Mouse (Mus musculus): ENCODE results near the gene Gnb1. TPM values are rescaled to one million over a fixed set of nuclear protein-coding genes. Genes with fewer than 3 reads are reported as not detected.
A peak's percentile ranks its signal among the peaks of the same experiment; 100 is the strongest.

Gene Gnb1
- total RNA-seq, 2 experiments from 2014 or later = 991 to 1,025 TPM

DNA sequence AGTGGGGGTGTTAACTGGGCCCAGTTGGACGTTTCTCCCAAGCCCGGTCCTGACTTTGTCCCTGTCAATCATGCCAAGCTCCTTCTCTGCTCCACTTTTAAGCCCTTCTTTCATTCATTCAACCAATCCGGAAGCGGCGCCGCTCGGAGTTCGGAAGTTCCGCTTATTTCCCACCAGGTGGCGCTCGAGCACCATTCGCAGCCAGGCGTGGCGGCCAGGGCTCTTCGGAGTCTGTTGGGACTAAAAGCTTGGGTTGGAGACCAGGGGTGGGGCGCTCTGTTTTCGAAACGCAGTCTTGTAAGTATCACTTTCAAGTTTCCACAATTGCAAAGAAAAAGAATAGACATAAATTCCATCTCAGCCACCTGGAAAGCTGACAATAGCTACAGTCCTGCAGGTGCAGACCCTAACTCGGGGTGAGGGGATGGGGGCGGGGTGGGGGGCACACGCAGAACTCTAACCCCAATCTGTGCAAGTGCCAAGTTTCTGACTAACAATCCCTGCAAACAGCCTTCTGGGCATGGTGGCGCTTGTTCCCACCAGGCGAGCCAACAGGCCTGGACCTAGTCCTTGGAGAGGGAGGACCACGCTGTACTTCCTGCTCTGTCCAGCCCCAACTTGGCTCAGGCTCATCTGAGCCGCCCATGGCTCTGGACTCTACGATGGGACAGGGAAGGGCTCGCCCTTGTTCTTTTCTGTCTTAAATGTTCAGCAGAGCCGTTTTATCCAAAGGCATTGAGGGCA lies 9.6 kb upstream of the Gnb1 start:
- intact Hi-C loops (cut with DNase I) = loop anchor here (2.0 kb wide), 1 partner anchor 87 kb away; no protein-coding TSS in a partner anchor
- peak; percentile 74 to 82 for DNase-seq (ENCODE audit: low spot score in 2 of 2)

DNA sequence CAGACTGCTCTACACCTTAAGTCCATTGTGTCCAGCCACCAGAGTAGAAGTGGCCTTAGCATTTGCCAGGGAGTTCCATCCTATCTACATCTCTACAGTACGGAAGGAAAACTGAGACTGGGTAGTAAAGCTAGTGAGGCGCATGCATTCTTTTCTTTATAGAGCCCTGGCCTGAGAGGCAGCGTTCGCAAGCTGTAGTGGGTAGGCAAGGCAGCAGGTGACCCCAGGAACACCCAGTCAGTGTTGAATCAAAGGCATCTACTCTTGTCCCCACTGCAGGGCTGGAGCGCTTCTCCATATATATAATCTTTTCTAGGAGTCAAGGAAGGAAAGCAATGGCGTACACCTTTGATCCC lies 9.1 kb upstream of the Gnb1 start:
- intact Hi-C loops (cut with DNase I) = no loop called here

DNA sequence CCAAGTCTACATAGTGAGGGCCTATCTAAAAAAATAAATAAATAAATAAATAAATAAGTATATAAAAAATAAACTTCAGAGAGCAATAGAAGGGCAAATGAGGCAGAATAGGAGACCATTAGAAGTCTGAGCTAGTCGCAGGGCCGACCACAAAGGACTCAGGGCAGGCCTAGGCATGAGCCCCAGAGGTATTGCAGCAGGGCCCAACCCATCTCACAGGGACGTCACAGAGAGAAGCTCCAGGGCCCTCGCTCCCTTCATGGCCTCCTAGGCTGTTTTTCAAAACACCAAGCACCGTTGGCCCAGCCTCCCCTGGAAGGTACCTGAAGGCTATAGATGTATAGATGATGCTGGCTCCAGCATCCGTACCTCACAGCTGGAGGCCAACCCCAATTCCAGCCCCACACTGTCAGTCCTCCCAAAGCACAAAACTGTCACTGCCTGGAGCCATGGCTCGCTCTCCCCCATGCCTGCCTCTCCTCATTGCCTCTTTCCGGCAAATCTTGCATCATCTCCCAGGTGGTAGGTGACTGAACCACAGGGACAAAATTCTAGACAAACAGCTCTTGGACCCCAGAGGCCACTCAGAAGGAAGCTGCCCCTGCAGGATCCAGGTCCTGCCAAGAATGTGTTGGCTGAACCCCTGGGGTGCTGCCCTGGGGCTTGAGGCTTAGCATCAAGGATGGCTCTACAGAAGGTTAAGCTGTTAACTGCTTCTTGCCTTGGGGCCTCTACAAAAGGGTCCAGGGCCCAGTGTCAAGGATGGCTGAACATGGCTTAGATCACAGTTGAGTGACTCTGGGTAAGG lies 8.2 kb upstream of the Gnb1 start:
- intact Hi-C loops (cut with DNase I) = no loop called here

More for the DNA sequence above, 9.1 kb upstream of the Gnb1 start:
- DNase-seq (ENCODE audit: low spot score in 2 of 2) = no peak

DNA sequence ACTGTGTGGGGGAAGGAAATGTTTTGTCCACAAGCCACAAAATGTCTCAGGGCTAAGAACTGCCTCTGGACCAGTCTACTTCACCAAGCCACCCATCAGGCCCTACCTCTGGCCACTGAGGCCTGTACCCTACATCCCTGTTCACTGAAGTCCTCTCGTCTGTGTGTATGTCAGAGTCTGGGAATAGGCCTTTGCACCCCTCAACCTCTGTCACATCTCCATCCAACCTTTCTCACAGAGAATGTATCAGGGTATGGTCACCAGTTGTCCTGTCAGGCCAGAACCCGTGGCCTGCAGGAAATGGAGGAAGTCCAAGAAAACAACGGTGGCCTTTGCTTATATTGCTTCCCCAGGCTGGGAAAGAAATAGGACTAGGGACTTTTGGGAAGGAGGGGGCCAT lies 5.6 kb upstream of the Gnb1 start:
- no peak for DNase-seq (ENCODE audit: low spot score in 2 of 2)
- intact Hi-C loops (cut with DNase I) = no loop called here

More for the DNA sequence above, 8.2 kb upstream of the Gnb1 start:
- DNase-seq (ENCODE audit: low spot score in 2 of 2) = no peak

DNA sequence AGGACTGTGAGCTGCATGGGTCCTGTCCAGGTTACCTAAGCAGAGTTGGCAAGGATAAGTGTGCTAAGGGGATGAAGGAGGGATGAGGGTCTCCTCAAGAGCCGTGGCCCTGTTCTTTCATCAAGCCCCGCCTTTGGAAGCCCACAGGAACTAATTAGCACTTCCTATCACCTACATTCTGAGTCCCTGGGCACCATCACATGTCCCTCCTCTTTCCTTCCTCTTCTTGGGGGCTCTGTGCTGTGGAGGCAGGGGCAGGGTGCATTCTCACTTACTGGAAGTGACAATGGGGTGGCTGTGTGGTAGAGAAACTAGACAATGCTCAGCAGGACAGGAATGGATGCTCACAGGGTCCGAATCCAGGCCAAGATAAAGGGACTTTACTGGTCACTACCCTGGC lies 3.4 kb upstream of the Gnb1 start:
- DNase-seq (ENCODE audit: low spot score in 2 of 2) = no peak
- intact Hi-C loops (cut with DNase I) = no loop called here

DNA sequence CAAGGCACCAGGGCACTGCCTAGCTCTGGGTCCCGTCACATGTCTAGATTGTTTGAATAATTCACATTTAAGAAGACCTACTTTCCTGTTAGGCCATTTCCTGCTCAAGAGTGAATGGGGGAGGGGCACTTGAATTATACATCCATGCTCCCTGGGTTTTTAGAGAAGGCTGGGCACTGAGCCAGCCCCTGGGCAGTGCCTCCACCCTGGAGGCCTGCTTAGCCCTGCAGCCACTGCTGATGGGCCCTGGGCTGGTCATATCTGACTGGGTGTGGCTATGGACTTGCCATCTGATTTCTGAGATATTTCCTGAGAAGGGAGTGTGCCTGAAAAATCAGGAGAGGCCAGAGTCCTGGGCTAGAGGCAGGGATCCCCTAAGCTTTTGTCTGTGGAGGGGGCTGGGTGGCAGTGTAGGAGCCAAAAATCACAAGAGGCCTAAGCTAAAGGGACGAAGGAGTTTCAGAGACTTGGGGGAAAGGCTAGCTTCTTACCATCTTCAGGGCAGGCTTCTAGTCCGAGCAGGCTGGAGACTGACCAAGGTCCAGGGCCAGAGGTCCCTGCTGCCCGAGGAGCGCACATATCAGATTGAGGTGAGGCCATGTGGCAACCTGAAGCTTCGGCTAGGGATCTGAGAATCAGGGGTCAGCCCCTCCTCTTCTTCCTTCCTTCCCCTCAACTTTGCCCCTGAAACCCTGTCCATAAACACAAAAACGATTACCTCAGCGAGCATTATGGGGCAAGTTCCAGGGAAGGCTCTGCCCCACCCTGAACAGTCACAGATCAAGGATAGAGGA lies 2.7 kb upstream of the Gnb1 start:
- DNase-seq (ENCODE audit: low spot score in 2 of 2) = peak in 1 of 2 experiments; percentile 76
- intact Hi-C loops (cut with DNase I) = no loop called here

DNA sequence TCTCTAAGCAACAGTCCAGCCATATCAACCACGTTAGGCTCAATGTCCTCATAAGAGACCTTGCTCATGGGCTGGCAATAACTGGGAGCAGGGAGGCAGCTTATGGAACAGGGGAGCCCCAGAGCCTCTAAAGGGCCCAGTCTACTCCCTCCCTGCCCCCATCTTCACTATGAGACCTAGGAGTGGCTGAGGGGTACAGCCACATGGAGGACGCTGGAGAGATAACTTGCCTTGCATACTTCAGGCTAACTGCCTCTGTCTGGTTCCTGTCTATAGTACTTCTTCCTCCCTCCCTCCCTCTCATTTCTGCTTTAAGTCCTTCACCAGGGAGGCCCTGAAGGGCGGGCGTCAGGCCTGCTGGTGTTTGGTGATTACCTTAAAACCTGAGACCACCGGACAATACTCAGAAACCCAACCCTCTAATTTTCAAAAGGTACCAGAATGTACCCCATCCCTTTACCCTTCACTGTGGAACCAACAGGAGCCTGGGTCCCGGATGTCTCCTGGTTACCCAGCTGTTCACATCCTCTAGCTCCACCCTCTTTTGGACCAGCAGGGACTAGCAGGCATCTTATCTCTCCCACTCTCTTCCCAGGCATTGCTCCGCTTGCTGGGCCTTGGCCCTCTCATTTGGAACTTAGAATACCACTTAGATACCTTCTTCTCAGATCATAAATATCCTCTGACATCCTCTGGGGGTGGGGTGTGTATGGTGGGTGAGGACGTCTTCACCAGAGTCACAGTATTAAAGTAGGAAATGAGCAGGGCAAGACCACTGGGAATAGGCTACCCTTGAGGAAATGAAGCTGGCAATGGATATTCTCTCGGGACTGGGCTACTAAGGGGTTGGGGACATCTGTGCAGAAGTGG lies 1.8 kb upstream of the Gnb1 start:
- intact Hi-C loops (cut with DNase I) = no loop called here
- no peak for DNase-seq (ENCODE audit: low spot score in 2 of 2)

DNA sequence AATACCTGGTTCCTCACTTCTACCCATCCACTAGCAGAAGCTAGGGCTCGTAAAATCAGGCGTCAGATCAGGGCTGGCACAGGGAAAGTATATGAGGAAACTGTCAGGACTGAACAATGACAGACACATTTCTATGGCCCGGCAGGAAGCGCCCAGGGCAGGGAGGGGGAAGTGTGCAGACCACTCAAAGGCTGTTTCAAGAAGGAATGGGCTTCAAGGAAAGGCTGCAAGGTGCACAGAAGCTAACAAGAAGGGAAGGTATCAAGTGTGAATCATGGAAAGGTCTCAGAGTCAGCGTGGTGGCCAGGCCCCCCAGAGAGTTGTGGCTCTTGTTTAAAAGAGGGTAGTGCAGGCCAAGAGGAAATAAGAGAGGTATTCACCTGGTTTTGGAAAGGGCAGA lies 705 bp upstream of the Gnb1 start:
- DNase-seq (ENCODE audit: low spot score in 2 of 2) = peak in 1 of 2 experiments; percentile 21
- intact Hi-C loops (cut with DNase I) = no loop called here

DNA sequence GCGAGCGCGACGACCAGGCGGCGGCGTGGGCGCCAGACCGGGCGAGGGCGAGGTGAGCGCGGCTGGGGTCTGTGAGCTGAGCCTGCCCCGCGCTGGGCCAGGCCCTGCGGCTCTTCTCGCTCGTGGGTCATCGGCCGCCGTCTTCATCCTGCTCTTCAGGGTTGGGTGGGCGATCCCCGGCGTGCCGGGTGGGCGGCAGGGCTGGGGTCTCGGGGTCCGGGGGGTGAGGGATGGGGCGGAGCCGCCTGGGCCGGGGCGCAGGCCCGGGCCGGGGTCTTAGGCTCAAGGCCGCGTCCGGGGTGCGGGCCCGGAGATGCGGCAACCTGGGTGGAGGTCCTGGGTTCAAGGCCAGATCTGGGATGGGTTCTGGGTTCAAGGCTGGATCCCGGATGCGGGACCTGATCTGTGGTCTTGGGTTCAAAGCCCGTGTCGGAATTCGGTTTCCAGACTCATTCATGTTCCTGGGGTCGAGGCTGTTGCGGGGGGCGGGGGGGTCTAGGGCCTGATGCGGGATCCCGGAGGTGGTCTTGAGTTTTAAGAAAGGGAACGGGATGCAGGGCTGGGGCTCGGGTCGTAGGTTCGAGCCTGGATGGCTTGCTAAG lies 469 bp downstream of the Gnb1 start:
- intact Hi-C loops (cut with DNase I) = no loop called here
- no peak for DNase-seq (ENCODE audit: low spot score in 2 of 2)

DNA sequence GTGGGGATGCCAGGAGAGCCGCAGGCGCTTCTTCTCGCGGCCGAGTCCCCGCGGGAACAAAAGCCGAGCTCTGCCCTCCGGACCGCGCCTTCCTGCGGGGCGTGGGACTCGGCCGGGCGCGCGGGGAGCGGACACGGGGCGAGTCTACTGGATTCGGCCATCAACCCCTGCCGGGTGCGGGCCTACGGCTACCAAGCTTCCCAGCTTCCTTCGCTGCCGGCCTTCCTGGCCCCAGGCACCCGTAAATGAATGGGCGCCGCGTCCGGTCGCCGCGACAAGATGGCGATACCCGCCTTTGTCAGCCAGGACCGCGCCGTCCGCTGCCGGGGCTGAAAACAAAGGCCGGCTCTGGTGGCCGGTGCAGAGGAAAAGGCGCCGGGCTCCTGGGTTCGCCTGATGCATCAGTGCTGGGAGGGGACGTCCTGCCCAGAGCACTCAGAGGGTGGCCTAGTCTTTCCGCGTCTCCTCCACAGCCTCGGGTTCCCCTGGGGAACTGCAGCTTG lies 1.0 kb downstream of the Gnb1 start:
- intact Hi-C loops (cut with DNase I) = no loop called here
- DNase-seq (ENCODE audit: low spot score in 2 of 2) = peak; percentile 20 to 51

DNA sequence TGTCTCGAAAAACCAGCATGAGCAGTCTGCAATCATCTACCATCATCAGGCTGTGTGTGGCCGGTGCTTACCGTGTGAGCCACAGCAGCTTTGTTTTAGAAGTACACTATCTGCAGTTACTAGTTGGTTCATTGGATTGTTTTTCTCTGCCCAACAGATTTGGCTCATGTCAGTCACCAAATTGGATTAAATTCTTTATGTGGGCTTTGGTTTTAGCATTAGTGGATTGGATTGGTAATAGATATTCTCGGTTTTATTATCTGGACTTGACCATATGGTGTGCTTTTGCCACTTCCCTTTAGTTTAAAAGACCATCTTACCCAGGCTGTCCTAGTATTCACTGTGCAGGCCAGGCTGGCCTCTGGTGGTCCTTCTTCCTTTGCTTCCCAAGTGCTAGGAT lies 3.7 kb downstream of the Gnb1 start:
- intact Hi-C loops (cut with DNase I) = no loop called here
- DNase-seq (ENCODE audit: low spot score in 2 of 2) = no peak

DNA sequence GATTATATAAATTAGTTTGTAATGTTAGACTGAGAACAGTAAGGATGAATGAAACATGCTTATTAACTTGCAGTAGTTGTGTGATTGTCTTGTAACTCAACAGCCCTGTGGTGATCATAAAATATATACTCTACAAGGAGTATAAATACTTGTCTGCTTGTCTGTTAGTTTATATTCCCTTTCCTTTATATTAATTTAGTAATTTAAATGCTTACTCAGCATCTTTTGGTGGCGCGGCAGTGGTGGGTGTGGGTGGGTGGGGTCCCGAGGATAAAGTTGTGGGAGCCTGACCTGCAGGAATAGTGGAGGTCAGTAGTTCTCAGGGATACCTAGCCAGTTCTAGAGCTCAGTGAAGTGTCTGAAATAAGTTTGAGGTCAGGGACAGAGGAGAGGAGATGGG lies 6.8 kb downstream of the Gnb1 start:
- no peak for DNase-seq (ENCODE audit: low spot score in 2 of 2)
- intact Hi-C loops (cut with DNase I) = no loop called here

DNA sequence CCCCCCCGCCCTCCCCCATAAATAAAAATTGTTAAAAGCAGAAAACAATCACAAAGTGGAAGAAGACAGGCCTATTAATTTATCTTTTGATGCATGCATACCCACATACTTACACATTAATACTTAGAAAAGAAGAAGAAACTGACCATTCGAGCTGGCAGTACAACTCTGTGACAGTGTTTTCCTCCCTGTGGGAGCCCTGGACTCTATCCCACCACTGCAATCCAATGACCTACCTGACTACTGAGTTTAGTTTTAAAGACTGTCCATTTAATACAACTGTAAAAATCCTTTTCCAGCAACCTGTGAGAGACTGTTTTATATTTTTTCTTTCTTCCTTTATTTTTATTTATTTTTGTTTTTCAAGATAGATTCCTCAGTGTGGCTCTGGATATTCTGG lies 10.0 kb downstream of the Gnb1 start:
- intact Hi-C loops (cut with DNase I) = no loop called here
- DNase-seq (ENCODE audit: low spot score in 2 of 2) = no peak

DNA sequence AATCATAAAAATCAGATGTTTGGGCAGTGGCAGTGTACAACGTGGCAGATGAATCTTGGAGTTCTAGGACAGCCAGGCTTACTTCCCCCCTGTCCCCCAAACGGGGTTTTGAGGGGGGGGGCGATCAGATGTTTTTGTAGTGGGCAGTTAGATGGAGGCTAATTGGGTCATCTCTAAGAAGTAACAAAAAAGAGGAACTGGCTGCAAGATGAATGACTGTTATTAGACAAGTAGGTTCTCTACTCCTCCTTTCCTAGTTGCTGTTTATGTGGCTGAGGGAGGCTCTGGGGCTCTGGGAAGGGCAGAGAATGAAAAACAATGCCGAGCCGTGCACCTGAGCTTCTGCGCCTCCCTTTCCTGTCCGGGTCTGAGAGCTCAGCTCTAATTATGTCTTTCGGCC lies 13.9 kb downstream of the Gnb1 start:
- intact Hi-C loops (cut with DNase I) = no loop called here
- DNase-seq (ENCODE audit: low spot score in 2 of 2) = no peak

DNA sequence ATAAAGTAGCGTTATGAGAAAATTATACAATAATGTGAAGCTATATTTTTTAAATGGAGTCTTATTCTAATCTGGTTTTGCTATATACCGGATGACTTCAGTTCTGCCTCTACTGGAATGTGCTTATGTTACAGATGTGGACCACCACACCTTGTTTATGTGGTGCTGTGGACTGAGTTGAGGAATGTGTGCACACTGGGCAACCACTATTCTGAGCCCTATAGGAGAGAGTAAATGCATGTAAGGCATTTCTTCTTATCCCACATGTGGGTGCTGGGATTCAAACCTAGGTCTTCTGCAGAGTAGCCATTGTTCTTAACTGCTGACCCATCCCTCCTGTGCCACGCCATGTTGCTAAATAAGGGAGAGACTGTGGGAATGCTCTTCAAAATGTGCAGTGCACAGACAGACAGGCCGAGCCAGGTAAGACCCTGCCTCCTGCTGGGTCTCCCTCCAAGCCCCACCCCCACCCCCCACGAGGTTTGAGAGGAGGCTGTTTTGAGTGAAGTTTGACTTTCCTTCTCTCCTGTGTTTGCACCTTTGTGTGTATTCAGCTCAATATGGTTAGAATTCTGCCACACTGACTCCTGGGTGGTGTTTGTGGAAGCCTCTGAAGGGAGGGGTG lies 14.6 kb downstream of the Gnb1 start:
- intact Hi-C loops (cut with DNase I) = no loop called here
- DNase-seq (ENCODE audit: low spot score in 2 of 2) = no peak

DNA sequence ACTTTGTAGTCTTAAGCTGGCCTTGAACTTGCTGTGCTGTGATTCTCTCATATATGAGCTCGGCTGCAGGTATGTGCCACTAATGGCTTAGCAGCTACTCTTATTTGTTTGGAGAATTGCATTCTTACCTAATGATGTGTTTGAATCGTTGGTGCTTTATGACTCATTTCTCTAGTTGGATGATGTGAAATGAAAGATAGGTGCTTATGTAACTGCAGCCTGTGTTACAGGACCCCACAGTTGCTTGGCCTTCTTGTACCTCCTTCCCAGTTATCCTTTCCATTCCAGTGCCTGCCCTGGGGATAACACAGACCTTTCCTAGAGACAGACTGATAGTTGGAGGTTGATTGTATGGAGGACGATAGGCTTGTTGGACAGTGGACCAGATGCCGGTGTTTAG lies 17.5 kb downstream of the Gnb1 start:
- no peak for DNase-seq (ENCODE audit: low spot score in 2 of 2)
- intact Hi-C loops (cut with DNase I) = no loop called here

DNA sequence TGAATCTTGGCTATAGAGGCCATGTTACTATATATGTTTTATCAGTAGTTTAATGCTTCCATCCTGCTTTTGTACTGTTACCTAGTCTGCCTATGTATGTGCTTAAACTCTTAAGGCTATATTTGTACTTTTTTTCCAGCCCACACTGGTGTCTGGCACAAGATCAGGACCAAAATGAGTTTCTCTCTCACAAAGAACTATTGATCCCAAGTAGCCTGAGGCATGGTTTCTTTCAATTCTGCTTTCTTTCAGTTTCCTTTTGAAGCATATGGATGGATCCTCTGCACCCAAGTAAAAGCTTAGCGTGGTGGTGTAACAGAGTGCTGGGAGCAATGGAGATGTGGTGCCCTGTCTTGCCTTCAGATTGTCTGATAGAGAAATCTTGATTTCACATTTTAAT lies 19.8 kb downstream of the Gnb1 start:
- intact Hi-C loops (cut with DNase I) = no loop called here
- DNase-seq (ENCODE audit: low spot score in 2 of 2) = no peak

DNA sequence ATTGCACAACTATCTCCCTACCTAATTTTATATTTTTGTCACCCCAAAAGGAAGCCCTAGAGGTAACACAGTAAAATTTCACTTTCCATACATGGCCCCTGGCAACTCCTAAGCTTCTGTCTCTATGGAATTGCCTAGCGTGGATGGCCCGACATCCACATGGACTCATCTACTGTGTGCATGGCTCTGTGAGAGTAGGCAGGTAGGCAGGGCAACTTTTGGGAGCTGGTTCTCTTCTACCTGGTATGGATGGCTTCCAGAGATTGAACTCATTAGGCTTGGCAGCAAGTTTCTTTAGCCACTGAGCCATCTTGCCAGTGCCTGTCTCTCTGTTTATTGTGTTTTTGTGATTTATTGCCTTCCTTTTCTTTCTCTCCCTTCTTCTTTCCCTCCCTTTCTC lies 23.6 kb downstream of the Gnb1 start:
- intact Hi-C loops (cut with DNase I) = no loop called here
- DNase-seq (ENCODE audit: low spot score in 2 of 2) = no peak

All from left cerebral cortex, postnatal 14 days (tissue).